Mouse (Mus musculus): ENCODE data around the gene Hsh2d. TPM values are rescaled to one million over a fixed set of nuclear protein-coding genes. Genes with fewer than 3 reads are reported as not detected.

The Hsh2d gene
- total and polyA plus RNA-seq, 2 experiments from 2014 or later = not detected

GRCm38 (mm10) chr8:72211846-72212245, 22.4 kb downstream of the Hsh2d start:
- no peak overlapping the region for H3K4me2 ChIP-seq (ENCODE audit: low read depth)
- no peak for DNase-seq
- H3K4me1 ChIP-seq (ENCODE audit: insufficient read depth) = no peaks in the 10 kb centered on the region
- no peaks in the 10 kb centered on the region for H3K36me3 ChIP-seq (ENCODE audit: insufficient read depth)
- 87% methylated on average over 1 of the region's 1 CpGs for WGBS
- no peak for ATAC-seq
- no peak overlapping the region for H3K9ac ChIP-seq
- no peak for TF ChIP-seq CTCF (IDR thresholded peaks at IDR 0.05; ENCODE audit: low read depth)
- H3K27ac ChIP-seq (ENCODE audit: low read depth, low read length) = no peak overlapping the region
- H3K27me3 ChIP-seq (ENCODE audit: insufficient read depth, low read length) = peaks cover 4% of the 10 kb centered on the region
- no peaks in the 10 kb centered on the region for H3K9me3 ChIP-seq (ENCODE audit: low read length)
- no peak overlapping the region for H3K4me3 ChIP-seq (ENCODE audit: low read depth, low read length)

- no peak within 1 kb of the TSS for H3K9ac ChIP-seq
- 61% methylated on average over 4 of the region's 4 CpGs for WGBS
Observed at GRCm38 (mm10) chr8:72212751-72213150, 23.3 kb downstream of the Hsh2d start, which contains the start of gene Cib3. Gene Cib3, minus strand, starts transcription at chr8:72212837.

GRCm38 (mm10) chr8:72213536-72213935, 24.1 kb downstream of the Hsh2d start, which contains the start of gene Gm11034:
Gene Gm11034, minus strand, starts transcription at chr8:72213636.
- no peak for TF ChIP-seq CTCF (IDR thresholded peaks at IDR 0.05; ENCODE audit: low read depth)
- H3K9ac ChIP-seq = no peak within 1 kb of the TSS
- ATAC-seq (no peak), DNase-seq (no peak)
- H3K27me3 ChIP-seq (ENCODE audit: insufficient read depth, low read length) = peaks cover 4% of the 10 kb centered on the region
- H3K4me1 ChIP-seq (ENCODE audit: insufficient read depth) = no peaks in the 10 kb centered on the region
- H3K4me3 ChIP-seq (ENCODE audit: low read depth, low read length) = no peak within 1 kb of the TSS
- H3K36me3 ChIP-seq (ENCODE audit: insufficient read depth) = no peaks in the 10 kb centered on the region
- WGBS = 77% methylated on average over 4 of the region's 4 CpGs
- no peak within 1 kb of the TSS for H3K4me2 ChIP-seq (ENCODE audit: low read depth)
- H3K27ac ChIP-seq (ENCODE audit: low read depth, low read length) = no peak within 1 kb of the TSS
- no peaks in the 10 kb centered on the region for H3K9me3 ChIP-seq (ENCODE audit: low read length)

More at GRCm38 (mm10) chr8:72212751-72213150, 23.3 kb downstream of the Hsh2d start, which contains the start of gene Cib3:
- Histone ChIP-seq H3K27me3 (ENCODE audit: insufficient read depth, low read length) (peaks cover 4% of the 10 kb centered on the region), H3K9me3 (ENCODE audit: low read length) (no peaks in the 10 kb centered on the region), H3K36me3 (ENCODE audit: insufficient read depth) (no peaks in the 10 kb centered on the region), H3K4me2 (ENCODE audit: low read depth) (no peak within 1 kb of the TSS), H3K27ac (ENCODE audit: low read depth, low read length) (no peak within 1 kb of the TSS), H3K4me3 (ENCODE audit: low read depth, low read length) (no peak within 1 kb of the TSS), H3K4me1 (ENCODE audit: insufficient read depth) (no peaks in the 10 kb centered on the region)
- no peak for DNase-seq
- no peak for TF ChIP-seq CTCF (IDR thresholded peaks at IDR 0.05; ENCODE audit: low read depth)
- ATAC-seq = no peak

GRCm38 (mm10) chr8:72215060-72215459, 25.6 kb downstream of the Hsh2d start:
- DNase-seq = no peak
- no peak overlapping the region for H3K4me2 ChIP-seq (ENCODE audit: low read depth)
- no peaks in the 10 kb centered on the region for H3K9me3 ChIP-seq (ENCODE audit: low read length)
- no peaks in the 10 kb centered on the region for H3K36me3 ChIP-seq (ENCODE audit: insufficient read depth)
- no peak overlapping the region for H3K9ac ChIP-seq
- ATAC-seq = no peak
- H3K4me3 ChIP-seq (ENCODE audit: low read depth, low read length) = no peak overlapping the region
- H3K27me3 ChIP-seq (ENCODE audit: insufficient read depth, low read length) = peaks cover 4% of the 10 kb centered on the region
- H3K27ac ChIP-seq (ENCODE audit: low read depth, low read length) = no peak overlapping the region
- peak; percentile 31; the same call in 1 of the 2 replicates for TF ChIP-seq CTCF (IDR thresholded peaks at IDR 0.05; ENCODE audit: low read depth)
- 38% methylated on average over 2 of the region's 2 CpGs for WGBS
- H3K4me1 ChIP-seq (ENCODE audit: insufficient read depth) = no peaks in the 10 kb centered on the region

GRCm38 (mm10) chr8:72215871-72216270, 26.4 kb downstream of the Hsh2d start:
- TF ChIP-seq CTCF (IDR thresholded peaks at IDR 0.05; ENCODE audit: low read depth) = no peak
- ATAC-seq = no peak
- Histone ChIP-seq H3K27me3 (ENCODE audit: insufficient read depth, low read length) (peaks cover 4% of the 10 kb centered on the region), H3K36me3 (ENCODE audit: insufficient read depth) (no peaks in the 10 kb centered on the region), H3K27ac (ENCODE audit: low read depth, low read length) (no peak overlapping the region), H3K4me3 (ENCODE audit: low read depth, low read length) (no peak overlapping the region), H3K4me1 (ENCODE audit: insufficient read depth) (0 out of 2 replicates have a peak, but pooled peaks cover 6% of the 10 kb centered on the region), H3K9ac (no peak overlapping the region), H3K4me2 (ENCODE audit: low read depth) (no peak overlapping the region), H3K9me3 (ENCODE audit: low read length) (no peaks in the 10 kb centered on the region)
- DNase-seq = no peak
- WGBS = 48% methylated on average over 1 of the region's 1 CpGs

GRCm38 (mm10) chr8:72218781-72219540, 29.5 kb downstream of the Hsh2d start:
- peaks cover 4% of the 10 kb centered on the region; the same call in 1 of the 2 replicates for H3K27me3 ChIP-seq (ENCODE audit: insufficient read depth, low read length)
- H3K4me1 ChIP-seq (ENCODE audit: insufficient read depth) = 0 out of 2 replicates have a peak, but pooled peaks cover 8% of the 10 kb centered on the region
- H3K9ac ChIP-seq = no peak overlapping the region
- peaks cover 13% of the 10 kb centered on the region for H3K36me3 ChIP-seq (ENCODE audit: insufficient read depth)
- H3K4me3 ChIP-seq (ENCODE audit: low read depth, low read length) = peak overlapping the region; percentile 77
- H3K27ac ChIP-seq (ENCODE audit: low read depth, low read length) = no peak overlapping the region
- DNase-seq (no peak), ATAC-seq (peak; percentile 25)
- no peaks in the 10 kb centered on the region for H3K9me3 ChIP-seq (ENCODE audit: low read length)
- TF ChIP-seq CTCF (IDR thresholded peaks at IDR 0.05; ENCODE audit: low read depth) = no peak
- 79% methylated on average over 9 of the region's 10 CpGs for WGBS
- peak overlapping the region; percentile 78 for H3K4me2 ChIP-seq (ENCODE audit: low read depth)
